Mouse (Mus musculus) gastrocnemius, postnatal 36 days (tissue): ENCODE measurements at regions not wholly inside any gene's neighbourhood (a gene's known extent, or its start where the extent isn't known, plus 50 kb on each side); places are given as distances from the start of the nearest gene placed in this dataset.

Experiments used
- DNase-seq, 2 experiments: peaks; one replicate each; pipeline ENCODE4 v3.0.0; 2022
- intact Hi-C: fragments of 180-260 bp; cut with DNase I; formaldehyde crosslinking; loops from one replicate; pipeline ENCODE4 v1.15.1; 2025

DNA sequence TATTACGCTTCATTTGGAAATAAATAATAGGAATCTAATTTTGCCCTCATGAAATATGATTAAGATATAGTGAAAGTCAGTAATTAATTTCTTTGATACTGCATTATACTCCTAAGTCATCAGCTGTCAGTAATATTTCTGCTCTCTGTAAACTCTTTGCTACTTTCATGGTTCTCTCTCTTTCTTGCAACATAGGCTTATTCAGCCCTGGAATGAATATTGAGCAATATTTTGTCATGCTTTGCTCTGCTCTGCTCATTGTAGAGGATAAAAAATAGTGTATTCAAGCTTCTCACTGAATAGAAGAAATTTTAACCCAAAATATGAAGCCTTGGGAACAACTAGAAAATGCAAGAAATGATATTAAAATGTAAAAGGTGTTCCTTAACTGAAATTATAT, 306.1 kb upstream of the C030005K15Rik start:
- intact Hi-C loops, result no loop called here
- no peak for DNase-seq

DNA sequence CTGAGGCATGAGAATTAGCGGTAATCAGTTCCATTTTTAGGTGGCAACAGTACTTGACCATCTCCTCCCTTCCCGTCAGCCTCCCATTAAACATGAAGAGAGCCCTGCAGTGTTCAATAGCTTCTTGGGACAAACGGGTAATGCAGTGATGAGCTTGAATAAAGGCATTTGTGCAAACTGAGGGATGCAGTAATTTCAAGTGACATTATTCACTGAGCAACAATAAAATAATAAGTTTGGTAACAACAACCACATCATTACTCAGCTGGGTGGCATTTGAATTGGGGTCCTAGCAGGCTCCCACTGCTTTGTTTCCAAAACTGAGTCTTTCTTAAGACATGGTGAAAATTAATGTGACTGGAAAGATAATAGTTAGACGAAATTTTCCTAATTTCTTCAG, 315.2 kb upstream of the C030005K15Rik start:
- DNase-seq, result no peak
- intact Hi-C loops, result no loop called here

DNA sequence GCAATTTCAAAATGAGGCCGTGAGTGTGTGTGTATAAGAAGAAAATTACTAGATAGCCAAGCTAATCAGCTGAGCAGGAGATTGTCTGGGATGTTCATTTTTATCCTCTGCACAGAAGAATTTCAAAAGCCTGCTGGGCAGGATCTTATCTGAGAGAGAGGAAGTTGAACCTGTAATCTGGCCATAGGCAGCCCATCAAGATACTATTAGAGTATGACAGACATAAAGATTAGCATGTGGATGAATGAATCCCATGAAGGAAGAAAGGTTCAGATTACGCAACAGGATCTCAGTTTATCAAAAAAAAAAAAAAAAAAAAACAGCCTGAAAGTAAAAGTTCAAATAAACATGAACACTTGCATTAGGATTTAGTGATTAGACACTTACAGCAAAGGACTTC, 317.3 kb upstream of the C030005K15Rik start:
- intact Hi-C loops, result no loop called here
- DNase-seq, result no peak

DNA sequence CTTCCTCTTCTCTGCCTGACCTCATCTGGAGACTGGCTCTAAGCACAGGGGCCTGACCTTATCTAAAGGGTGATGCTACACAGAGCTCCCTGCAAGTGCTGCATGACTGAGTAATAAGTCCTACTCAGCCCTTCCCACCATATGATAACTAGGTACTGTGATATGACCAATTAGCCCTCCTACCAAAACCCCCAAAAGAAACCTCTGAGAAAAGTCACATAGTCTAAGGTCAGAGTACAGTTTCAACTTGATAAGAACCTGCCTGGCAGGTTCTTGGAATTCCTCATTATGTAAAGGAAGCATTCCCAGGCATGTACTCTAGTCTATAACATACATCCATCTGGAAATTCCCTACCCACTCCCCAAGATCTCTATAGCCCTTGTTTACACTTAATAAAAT, 318.0 kb upstream of the C030005K15Rik start:
- intact Hi-C loops, result no loop called here
- no peak for DNase-seq

DNA sequence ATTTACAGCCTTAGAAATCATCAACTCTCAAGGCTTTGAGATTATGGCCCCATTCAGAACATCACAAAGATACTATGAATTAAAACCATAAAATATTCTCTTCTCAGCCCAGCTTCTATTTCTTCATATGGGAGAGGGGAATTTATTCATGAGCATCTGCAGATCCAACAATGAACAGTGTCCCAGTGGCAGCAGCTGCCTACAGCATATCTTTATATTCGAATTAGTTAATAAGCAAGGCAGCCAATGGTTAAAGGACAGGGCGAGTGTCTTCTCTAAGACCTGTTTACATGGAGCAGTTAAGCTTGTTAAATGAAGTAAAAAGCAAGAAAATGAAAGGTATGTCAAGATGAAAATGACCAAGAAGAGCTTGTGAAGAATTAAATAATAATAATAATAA, 346.9 kb upstream of the C030005K15Rik start:
- intact Hi-C loops, result no loop called here
- DNase-seq, result no peak

DNA sequence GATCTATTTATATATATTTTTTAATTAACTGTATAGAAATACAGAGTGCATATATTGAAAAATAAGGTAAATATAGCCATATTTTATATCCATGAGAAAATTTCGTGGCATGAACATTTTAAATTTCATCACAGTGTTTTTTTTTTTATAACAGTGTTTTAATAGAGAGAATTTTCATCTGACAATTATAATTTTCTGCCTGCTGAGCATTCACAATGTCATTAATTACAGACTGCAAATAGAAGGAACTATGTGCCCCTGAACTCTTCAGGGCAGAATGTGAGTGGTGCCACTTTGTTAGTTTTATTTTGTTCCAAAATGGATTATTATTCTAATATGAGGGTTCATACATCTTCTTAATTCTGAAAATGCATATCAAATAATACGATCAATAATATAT, 358.3 kb upstream of the C030005K15Rik start:
- DNase-seq, result no peak
- intact Hi-C loops, result no loop called here

DNA sequence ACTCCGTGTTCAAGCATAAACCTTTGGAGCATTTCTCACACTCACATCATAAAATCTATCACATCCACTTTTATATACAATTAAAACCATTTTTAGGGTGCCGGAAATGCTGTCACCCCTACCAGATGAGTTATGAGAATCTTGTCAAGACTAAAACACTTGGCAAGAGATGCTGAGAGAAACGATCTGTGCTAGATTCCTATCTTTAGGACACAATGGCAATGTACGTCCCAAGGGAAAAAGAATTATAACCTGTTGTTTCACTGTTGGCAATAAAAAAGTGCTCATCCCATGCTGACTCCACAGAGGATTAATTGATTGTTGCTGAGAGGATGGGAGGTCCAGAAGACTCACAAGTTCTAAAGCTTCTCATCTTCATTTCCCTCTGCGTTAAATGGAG, 389.7 kb upstream of the C030005K15Rik start:
- intact Hi-C loops, result no loop called here
- DNase-seq, result no peak

DNA sequence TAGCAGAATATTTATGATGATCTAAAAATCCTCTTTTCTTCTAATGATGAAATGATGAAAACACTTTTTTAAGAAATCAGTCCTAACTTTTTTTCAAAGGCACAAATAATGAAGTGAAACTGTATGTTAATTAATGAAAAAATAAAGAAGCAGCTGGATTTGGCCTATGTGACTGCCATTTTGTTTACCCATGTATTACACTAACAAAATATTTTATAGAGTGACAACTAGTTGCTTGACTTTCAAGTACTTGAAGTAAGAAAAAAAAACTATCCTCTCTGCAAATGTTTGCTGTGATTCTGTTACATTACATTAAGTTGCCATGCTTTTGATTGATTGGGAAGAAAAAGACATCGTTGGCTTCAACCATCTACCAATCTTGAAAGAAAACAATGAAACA, 399.2 kb upstream of the C030005K15Rik start:
- intact Hi-C loops, result no loop called here
- DNase-seq, result no peak

DNA sequence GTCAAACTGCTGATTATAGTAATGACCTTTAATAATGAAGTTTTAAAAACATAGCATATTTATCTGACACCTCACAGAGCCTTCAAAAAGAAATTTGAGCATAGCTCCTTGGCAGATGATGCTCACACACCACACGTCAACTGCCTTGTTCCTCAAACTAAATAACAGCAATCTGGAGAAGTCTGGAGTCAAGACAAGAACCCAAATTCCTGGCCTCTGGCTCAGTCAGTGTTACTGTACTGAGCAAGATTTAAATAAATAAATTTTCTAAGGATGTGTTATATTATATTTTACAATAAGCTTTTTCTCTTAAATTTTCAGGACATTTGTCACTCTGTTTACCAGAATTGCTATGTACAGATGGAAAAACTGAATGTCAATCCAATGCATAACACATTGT, 408.5 kb upstream of the C030005K15Rik start:
- DNase-seq, result no peak
- intact Hi-C loops, result no loop called here

DNA sequence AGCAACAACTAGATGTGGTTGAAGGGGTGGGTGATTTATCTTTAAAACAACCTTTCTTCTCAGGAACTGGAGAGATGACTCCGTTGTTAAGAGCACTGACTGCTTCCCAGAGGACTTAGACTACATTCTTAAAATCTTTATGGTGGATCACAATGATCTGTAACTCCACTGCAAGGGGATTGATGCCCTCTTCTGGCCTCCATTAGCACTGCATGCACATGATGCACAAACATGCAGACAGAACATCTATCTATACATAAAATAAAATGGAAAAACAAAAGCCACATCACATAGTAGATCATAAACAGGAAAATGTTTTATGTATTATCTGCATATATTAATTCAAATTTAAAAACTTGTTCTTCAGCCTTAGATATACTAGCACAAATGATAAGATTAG, 419.2 kb upstream of the C030005K15Rik start:
- intact Hi-C loops, result no loop called here
- DNase-seq, result no peak

DNA sequence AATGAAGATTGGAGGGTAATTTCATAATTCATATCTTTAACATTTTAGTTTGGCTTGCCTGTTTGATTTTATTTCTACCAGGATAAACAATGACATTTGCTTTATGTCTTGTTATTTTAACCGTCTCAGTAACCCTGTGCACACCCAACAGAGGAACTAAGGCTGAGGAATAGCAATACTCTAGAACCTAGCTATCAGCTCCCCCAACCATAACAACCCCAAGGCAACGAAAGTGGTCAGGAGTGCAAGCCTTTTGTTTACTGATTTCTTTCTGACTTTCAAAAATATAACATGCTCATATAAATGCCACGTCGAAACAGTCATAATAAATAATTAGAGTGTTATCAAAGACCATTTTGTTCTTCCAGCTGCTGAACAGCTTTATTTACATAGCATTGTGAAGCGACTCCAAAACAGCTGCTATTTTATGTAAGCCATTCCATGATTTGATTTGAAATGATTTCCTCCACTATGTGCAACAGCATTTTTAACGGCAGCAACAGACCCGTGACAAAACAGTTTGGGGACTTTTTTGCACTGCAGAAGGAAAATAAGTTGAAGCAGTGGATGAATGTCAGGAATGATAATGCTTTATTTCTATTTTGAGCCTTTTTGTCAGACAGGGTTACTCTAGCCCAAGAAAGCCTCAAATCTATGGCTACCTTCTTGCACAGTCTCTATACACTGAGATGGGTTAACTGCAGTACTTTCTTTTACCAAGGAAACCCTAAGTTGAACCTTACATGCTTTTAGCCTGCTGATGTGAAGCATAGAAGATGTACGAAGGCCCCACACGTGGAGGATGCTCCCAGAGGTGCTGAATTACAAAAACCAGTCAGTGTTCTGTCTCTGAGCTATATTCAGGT, 420.7 kb upstream of the C030005K15Rik start:
- intact Hi-C loops, result no loop called here
- DNase-seq, result no peak

DNA sequence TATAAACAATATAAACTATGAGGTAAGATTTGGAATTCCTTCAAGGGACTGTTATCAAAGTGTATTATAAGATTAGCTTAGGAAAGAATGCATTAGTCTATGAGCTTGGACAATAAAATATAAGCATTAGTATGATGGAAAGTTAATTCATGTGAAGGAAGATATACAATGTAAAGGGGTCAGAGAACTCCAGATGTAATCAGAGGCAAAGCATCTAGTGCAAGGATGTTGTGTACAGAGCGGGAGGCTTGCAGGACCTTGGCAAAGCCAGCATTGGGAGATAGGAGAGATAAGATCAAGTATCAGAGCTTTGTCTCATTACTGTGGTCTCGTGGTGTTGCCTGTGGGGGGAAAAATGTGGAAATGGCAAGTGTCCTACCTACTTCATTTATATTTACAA, 429.4 kb upstream of the C030005K15Rik start:
- DNase-seq, result no peak
- intact Hi-C loops, result no loop called here

DNA sequence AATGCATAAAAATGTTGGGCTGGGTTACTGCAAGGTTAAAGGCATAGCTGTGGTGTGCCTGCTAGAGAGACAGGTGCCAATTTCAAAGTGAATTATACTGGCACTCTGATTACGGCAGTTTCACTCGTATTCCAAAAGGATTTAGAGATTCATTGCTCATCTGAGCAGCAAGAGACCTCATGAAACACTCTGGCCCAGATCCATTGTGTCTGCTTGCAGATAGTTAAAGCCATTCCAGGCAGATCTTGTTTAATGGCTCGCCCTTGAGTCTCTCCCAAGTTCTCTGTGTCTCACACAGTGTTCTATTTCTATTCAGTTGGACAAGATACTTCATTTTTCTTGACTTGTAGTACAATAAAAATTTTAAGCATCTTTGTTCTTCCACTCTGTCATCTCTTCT, 459.1 kb upstream of the C030005K15Rik start:
- peak in 1 of 2 experiments; percentile 11 for DNase-seq
- intact Hi-C loops, result no loop called here

DNA sequence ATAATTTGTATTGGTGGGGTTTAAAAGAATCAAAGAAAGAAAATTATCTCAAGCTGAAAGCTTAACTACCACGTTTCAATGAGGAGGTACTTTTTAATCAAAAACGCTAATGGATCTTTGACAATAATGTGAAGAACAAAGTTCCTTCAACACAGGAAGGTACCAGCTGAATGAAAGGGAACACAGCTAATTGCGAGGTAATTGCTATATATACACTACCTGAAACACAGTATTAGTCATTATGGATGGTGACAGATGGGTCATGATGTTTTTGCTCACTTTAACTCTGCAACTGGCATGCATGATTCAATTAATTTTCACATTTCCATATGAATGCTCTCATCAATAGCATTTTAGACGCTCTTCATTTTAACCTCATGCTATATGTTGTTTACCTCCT, 470.3 kb upstream of the C030005K15Rik start:
- intact Hi-C loops, result no loop called here
- DNase-seq, result no peak

DNA sequence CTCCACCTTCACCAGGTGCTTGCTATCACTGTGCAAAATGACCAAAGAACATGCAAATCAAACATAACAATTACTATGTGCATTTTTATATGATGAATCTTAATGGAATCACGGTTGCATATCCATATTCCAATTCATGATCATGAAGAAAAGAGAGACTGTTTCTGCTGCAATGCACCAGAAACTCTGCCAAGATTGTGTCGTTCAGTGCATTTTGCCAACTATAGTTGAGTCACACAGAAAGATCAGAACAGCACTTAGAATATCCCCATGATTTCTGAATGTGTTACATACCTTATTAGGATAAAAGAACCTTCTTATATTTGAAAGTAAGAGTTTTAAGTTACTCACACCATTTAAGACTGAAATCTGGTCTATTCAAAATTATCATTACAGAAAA, 483.7 kb upstream of the C030005K15Rik start:
- DNase-seq, result no peak
- intact Hi-C loops, result no loop called here

DNA sequence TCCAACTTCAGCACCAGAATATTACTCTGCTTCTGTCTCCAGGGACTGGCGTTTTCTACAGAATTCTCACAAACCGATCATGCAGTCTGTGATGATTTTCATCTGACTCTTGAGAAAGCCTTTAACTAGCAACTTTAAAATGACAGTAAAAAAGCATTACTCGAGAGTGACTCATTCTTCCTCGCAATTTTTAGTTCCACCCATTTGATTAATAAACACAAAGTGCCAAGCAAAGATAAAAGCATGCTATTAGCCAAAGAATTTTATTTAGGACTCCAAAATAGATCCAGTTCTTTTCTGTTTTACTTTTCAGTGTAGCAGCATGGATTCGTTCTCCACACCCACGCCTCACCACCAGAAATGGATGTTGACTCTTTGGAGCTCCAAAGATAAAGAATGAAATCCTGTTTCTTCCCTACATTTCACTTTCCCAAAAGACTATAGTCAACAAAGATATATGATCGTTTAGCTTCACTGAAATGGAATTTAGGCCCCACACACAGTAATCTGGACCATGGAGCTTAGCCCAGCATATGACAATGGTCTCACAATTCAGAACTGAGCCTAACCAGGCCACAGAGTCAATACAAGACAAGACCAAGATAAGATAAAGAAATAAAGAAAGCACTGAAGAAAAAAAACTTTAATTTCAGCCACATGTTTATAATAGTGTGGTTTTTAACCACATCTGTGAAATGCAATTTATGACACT, 486.5 kb upstream of the C030005K15Rik start:
- intact Hi-C loops, result no loop called here

DNA sequence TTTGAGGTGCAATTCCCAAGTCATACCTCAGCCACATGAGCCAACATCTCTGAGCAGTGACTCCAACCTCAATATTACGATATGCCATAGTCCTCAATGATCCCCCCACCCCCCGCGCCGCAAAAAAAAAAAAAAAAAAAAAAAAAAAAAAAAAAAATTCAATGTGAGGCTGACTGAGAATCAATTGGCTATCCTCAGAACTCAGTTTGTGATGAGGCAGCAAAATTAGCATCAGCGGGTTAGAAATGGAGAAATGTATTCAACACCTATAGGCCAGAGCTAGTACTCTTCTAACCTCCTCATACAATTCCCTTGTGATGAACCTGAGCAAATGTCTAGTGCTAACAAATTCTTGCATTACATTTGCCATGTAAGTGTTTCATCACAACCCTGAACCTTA, 504.5 kb upstream of the C030005K15Rik start:
- no peak for DNase-seq
- intact Hi-C loops, result no loop called here

More for the DNA sequence above, 486.5 kb upstream of the C030005K15Rik start:
- no peak for DNase-seq

DNA sequence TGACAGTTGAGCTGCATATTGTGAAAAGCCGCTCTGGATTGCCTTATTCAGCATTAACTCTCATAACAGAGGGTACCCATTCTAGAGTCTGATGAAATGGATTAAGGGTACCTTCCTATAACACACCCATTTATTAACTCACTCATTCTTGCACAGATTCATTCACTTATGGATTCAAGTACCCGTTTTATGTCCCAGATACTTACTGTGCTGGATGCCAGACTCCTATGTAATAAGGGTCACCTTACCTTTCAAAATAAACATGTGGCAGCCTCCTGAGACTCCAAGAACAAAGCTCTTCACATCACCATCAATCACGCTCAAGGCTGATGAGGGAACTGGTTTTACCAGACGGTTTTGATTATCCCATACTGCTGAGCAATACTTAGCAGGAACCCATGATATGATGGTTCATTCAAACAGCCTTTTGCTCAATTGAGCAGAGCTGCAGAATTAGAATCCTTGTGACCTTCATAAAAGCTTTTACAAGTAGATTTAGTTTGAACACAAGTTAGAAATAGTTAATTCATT, 505.2 kb upstream of the C030005K15Rik start:
- intact Hi-C loops, result no loop called here
- no peak for DNase-seq

DNA sequence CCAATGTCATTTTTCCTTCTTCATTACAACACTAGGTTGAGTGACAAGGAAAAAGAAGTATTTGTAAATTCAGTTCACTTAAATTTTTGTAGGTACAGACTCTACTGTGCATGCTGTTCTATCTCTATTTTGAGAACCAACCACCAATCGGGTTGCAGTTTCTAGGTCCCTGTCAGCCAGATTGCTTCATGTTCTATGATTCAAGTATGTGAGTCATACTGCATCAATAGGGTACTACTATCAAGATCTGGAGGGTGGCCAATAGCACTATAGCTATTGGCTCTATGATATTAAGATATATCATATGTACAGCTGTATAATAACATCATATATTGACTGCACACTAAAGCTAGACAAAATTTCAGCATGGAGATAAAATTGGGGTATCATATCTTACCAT, 521.8 kb upstream of the C030005K15Rik start:
- intact Hi-C loops, result no loop called here
- DNase-seq, result no peak

DNA sequence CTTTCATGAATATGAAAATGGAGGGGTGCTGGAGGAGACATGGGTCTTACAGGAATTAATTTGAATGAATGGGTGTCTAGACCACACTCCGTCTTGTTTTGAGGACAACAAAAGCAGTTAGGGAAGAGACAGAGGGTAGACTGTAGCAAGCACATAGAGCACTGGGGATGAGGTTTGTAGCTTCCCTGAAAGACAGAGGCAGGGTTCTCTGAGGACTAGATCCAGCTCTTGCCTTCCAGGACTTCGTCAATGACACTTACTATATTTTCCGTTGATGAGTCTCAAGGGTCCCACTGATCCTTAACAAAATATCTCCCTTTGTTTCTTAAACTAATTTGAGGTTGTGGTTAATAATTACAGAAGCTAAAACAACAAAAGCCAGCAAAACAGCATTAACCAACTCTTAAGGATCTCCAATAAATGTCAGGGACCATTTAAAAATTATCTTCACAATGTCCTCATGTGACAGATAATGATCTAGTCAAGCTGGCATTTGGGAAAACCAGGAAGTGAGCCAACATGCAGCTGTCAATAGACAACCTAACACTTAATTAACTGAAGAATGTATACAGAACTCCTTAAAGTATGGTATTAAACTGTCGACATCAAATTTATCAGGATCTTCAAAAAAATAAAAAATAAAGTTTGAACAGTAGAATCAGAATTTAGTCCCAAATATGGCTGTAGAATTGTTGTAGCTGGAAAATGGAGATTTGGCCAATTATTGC, 531.6 kb upstream of the C030005K15Rik start:
- DNase-seq, result no peak
- intact Hi-C loops, result no loop called here

DNA sequence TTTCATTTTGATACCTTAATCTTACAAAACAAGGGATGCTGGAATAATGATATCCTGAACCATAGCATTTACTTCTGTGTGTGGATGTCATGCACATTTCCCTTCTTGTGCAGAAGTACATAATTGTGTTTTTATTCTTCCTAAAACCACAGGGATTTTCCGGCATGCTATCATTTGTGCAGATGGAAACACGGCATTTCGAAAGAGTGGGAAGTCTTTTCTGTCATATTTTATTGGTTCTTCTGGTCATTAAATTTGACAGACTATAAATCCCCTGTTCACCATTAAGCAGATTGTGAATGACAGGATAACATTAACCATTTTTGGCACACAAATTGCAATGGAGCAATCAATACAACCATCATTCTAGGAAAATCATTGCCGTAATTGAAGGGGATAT, 532.7 kb upstream of the C030005K15Rik start:
- no peak for DNase-seq
- intact Hi-C loops, result no loop called here
